Mouse (Mus musculus) intestine, postnatal 0 days (tissue): ENCODE data around the gene Trim29. TPM values are rescaled to one million over a fixed set of nuclear protein-coding genes. Genes with fewer than 3 reads are reported as not detected.

ENCODE experiments used
- ATAC-seq: fragments of 200-750 bp; cut with Nextera tagmentation; 2 replicates; pipeline ENCODE4 v1.8.0; 2017; ENCODE audit warnings: mild to moderate bottlenecking, moderate TSS enrichment, moderate library complexity
- H3K27ac ChIP-seq: fragments of 300-500 bp; sonication (generic); 2 replicates; pipeline ENCODE4 v1.5.1; 2014; ENCODE audit warnings: mild to moderate bottlenecking, low read depth, low read length, moderate library complexity
- H3K27me3 ChIP-seq: fragments of 300-500 bp; sonication (generic); replicated peaks from 2 replicates; pipeline ENCODE4 v1.6.1; 2014; ENCODE audit warnings: low read length, mixed read lengths; ENCODE audit not compliant: control insufficient read depth, insufficient read depth
- H3K36me3 ChIP-seq: fragments of 300-500 bp; sonication (generic); 2 replicates; pipeline ENCODE4 v1.6.1; 2014; ENCODE audit warnings: mild to moderate bottlenecking, moderate library complexity; ENCODE audit not compliant: control insufficient read depth, insufficient read depth
- H3K4me1 ChIP-seq: fragments of 300-500 bp; sonication (generic); replicated peaks from 2 replicates; pipeline ENCODE4 v1.6.1; 2014; ENCODE audit warnings: antibody characterized with exemption, low read length, mixed read lengths; ENCODE audit not compliant: control insufficient read depth, insufficient read depth
- H3K4me2 ChIP-seq: fragments of 300-500 bp; sonication (generic); replicated peaks from 2 replicates; pipeline ENCODE4 v1.6.1; 2014; ENCODE audit warnings: low read depth, mild to moderate bottlenecking, moderate library complexity
- H3K4me3 ChIP-seq: fragments of 300-500 bp; sonication (generic); 2 replicates; pipeline ENCODE4 v1.5.1; 2014; ENCODE audit warnings: low read depth, low read length
- H3K9ac ChIP-seq: fragments of 300-500 bp; sonication (generic); 2 replicates; pipeline ENCODE4 v1.6.1; 2014; ENCODE audit warnings: mild to moderate bottlenecking, low read depth, low read length
- H3K9me3 ChIP-seq: fragments of 300-500 bp; sonication (generic); 2 replicates; pipeline ENCODE4 v1.6.1; 2016; ENCODE audit warnings: mixed run types; ENCODE audit not compliant: control insufficient read depth
- CTCF ChIP-seq: sonication (generic); IDR thresholded peaks from 2 replicates; pipeline ENCODE4 v1.5.1; 2016; ENCODE audit warnings: low read depth, mild to moderate bottlenecking, control low read depth, antibody characterized with exemption, moderate library complexity
- WGBS: fragments of 180-500 bp; shearing (Covaris S2); extraction: QIAGEN DNeasy Blood & Tissue Kit; methylation state at CpG from one replicate; pipeline ENCODE4 v1.1.7; 2014; 5-methylcytosine and 5-hydroxymethylcytosine counted together
- polyA plus RNA-seq: library from polyadenylated mRNA; unstranded; fragments of >200 nt; fragmentation: Nextera tagmentation; extraction: Ambion mirVana; gene quantifications from 2 replicates; pipeline ENCODE4 v1.2.1, GENCODE M21; 2015

Gene Trim29
- polyA plus RNA-seq, 1 experiment from 2014 or later: 0.26 TPM

DNA sequence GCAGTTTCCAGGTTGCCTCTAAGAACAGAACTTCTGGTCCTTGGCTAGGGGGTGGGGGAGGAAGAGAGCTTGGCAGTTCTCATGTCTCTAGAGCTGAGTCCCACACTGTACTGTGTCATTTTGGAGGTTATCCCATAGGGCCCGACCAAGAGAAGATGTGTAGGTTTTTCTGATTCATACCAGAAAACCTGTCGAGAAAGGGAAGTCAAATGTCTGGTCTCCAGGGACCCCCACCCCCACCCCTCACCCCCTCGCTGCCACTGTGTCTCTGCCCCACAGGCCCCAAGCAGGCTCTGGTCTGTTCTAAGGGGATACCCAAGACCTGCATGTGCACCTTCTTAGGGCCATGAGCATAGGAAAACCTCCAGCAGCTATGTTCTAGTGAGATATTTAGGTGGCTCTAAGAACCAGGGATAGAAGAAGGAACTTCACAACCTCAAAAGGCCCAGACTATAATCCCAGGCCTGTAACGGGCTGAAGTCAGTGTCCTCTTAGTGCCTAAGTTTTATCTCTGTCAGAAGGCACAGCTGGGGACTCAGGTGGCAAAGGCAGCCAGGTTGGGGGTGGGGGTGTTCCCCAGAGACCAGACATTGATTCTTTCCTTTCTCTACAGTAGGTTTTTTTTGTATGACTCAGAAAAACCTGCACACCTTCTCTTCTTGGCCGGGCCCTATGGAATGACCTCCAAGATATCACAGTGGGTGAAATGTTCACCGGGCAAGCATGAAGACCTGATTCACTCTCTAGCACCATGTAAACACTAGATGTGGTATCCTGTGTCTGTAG is 1.4 kb upstream of the Trim29 start:
- no peaks in the 10 kb centered on the region for H3K36me3 ChIP-seq
- 0 out of 2 replicates have a peak, but pooled peaks cover 2% of the 10 kb centered on the region for H3K4me1 ChIP-seq
- no peak for ATAC-seq
- H3K4me2 ChIP-seq: no peak overlapping the region
- no peak overlapping the region for H3K4me3 ChIP-seq
- no peak for TF ChIP-seq CTCF
- no peak overlapping the region for H3K9ac ChIP-seq
- no peak overlapping the region for H3K27ac ChIP-seq
- 84% methylated on average over 6 of the region's 6 CpGs for WGBS
- no peaks in the 10 kb centered on the region for H3K27me3 ChIP-seq
- no peaks in the 10 kb centered on the region for H3K9me3 ChIP-seq

DNA sequence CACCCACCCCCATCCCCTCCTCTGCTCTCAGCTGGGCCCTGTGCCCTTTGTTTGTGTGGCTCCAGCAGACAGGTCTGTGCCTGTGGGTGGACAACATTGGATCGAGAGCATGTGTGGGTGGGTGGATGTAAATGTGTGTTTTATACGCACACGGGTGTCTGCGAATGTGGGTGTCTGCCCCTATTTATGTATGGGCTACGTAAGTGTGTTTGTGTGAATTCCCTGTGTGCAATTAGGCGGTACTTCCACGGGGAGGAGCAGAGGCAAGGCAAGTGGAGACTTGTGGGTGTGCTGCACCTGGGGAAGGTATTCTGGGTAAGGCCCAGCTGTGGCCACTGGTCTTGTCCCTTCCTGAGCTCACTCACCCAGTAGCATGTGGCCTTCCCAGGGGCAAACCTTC is 1.5 kb downstream of the Trim29 start:
- no peak overlapping the region for H3K27ac ChIP-seq
- WGBS: 81% methylated on average over 7 of the region's 7 CpGs
- H3K4me3 ChIP-seq: no peak overlapping the region
- no peak overlapping the region for H3K9ac ChIP-seq
- no peak for ATAC-seq
- no peaks in the 10 kb centered on the region for H3K9me3 ChIP-seq
- TF ChIP-seq CTCF: no peak
- no peaks in the 10 kb centered on the region for H3K36me3 ChIP-seq
- no peaks in the 10 kb centered on the region for H3K27me3 ChIP-seq
- no peaks in the 10 kb centered on the region for H3K4me1 ChIP-seq
- no peak overlapping the region for H3K4me2 ChIP-seq

- Histone ChIP-seq H3K4me3 (no peak overlapping the region), H3K9ac (no peak overlapping the region), H3K27me3 (no peaks in the 10 kb centered on the region), H3K4me1 (no peaks in the 10 kb centered on the region), H3K36me3 (no peaks in the 10 kb centered on the region), H3K27ac (no peak overlapping the region), H3K9me3 (no peaks in the 10 kb centered on the region), H3K4me2 (no peak overlapping the region)
- ATAC-seq: no peak
- TF ChIP-seq CTCF: no peak
- 40% methylated on average over 3 of the region's 3 CpGs for WGBS
These were observed 3.2 kb downstream of the Trim29 start for GRCm38 (mm10) chr9:43313805-43314204.

DNA sequence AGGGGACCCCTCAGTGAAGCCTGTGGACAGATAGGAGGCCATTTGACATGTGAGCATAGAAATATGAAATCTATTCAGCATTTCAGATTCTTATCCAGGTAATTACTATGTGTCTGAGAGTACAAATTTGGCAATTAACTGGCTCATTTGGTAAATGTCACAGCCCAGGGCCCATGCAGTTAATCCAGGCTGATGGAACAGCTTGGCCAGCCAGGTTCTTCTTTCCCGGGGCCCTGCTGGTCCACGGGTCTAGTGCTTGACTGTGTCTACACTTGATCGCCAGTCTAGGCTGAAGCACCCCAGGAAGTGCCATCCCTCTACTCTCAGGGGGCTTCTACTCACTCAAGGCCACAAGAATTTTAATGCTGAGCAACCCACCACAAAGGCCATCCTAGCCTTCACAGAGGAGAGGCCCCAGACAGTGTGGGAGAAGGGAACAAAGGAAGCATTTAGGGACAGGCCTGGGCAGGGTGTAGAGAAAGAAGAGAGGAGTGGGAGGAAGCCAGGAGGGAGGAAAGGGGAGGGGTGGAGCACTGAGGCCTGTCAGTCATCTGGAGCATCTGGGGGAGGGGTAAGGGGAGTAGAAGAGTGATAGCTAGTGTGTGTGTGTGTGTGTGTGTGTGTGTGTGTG is 4.8 kb downstream of the Trim29 start:
- TF ChIP-seq CTCF: no peak
- ATAC-seq: no peak
- H3K9me3 ChIP-seq: no peaks in the 10 kb centered on the region
- H3K27ac ChIP-seq: no peak overlapping the region
- H3K27me3 ChIP-seq: no peaks in the 10 kb centered on the region
- WGBS: 56% methylated on average over 3 of the region's 3 CpGs
- no peak overlapping the region for H3K4me2 ChIP-seq
- no peaks in the 10 kb centered on the region for H3K4me1 ChIP-seq
- H3K4me3 ChIP-seq: no peak overlapping the region
- no peak overlapping the region for H3K9ac ChIP-seq
- H3K36me3 ChIP-seq: no peaks in the 10 kb centered on the region

GRCm38 (mm10) chr9:43316466-43316865 is 5.8 kb downstream of the Trim29 start:
- Histone ChIP-seq H3K4me2 (no peak overlapping the region), H3K9me3 (no peaks in the 10 kb centered on the region), H3K9ac (no peak overlapping the region), H3K27ac (no peak overlapping the region), H3K4me1 (no peaks in the 10 kb centered on the region), H3K4me3 (no peak overlapping the region), H3K36me3 (no peaks in the 10 kb centered on the region), H3K27me3 (no peaks in the 10 kb centered on the region)
- no peak for ATAC-seq
- TF ChIP-seq CTCF: no peak
- WGBS: 93% methylated on average over 4 of the region's 4 CpGs

DNA sequence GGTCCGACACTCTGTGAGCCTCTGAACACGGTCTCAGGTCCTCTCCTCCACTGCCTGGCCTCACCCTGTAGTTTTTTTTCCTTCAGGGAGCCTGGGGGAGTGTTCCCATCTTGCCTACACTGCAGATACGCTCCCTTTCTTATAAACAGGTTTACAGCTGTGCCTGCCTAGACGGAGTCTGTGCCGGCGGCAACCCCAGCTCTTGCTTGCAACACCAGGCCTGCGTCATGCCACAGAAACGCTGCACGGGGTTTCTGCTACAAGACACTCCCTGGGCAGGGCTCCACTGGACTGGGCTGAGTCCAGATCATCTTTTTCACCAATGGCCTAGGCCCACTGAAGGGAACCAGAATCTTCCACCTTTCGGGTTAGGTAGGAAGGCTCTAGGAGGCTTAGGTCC is 8.0 kb downstream of the Trim29 start:
- Histone ChIP-seq H3K4me1 (no peaks in the 10 kb centered on the region), H3K9ac (no peak overlapping the region), H3K27me3 (no peaks in the 10 kb centered on the region; the same call in 1 of the 2 replicates), H3K27ac (no peak overlapping the region), H3K9me3 (no peaks in the 10 kb centered on the region), H3K4me3 (no peak overlapping the region), H3K4me2 (no peak overlapping the region), H3K36me3 (no peaks in the 10 kb centered on the region)
- ATAC-seq: no peak
- 64% methylated on average over 10 of the region's 10 CpGs for whole genome bisulfite sequencing
- TF ChIP-seq CTCF: no peak
